Mouse (Mus musculus): ENCODE measurements around the gene Zfp27. TPM values are rescaled to one million over a fixed set of nuclear protein-coding genes. Genes with fewer than 3 reads are reported as not detected.
"Not testable (repeated sequence)": the region's sequence is repeated elsewhere in the genome, so short reads cannot be mapped to it uniquely, and the experiment has no call there.

Zfp27 gene
- polyA plus RNA-seq, 1 experiment = 1.0 TPM

GRCm38 (mm10) chr7:29892756-29893155, 13.6 kb downstream of the Zfp27 start:
- H3K4me1 ChIP-seq (ENCODE audit: control insufficient read depth, insufficient read depth, insufficient read length) = no peaks in the 10 kb centered on the region
- peaks cover 23% of the 10 kb centered on the region for H3K36me3 ChIP-seq (ENCODE audit: control insufficient read depth, insufficient read depth, low read length)
- TF ChIP-seq POLR2A (IDR thresholded peaks at IDR 0.05; ENCODE audit: low read depth, low read length) (no peak), CTCF (IDR thresholded peaks at IDR 0.05; ENCODE audit: extremely low read depth, insufficient read depth, insufficient read length, insufficient replicate concordance) (no peak)
- no peak overlapping the region for H3K27ac ChIP-seq (ENCODE audit: insufficient read depth, low read length)
- DNase-seq (ENCODE audit: low read depth in 1 of 2, low spot score in 2 of 2) = no peak
- no peak overlapping the region for H3K4me3 ChIP-seq (ENCODE audit: extremely low read depth, insufficient read depth, insufficient read length)
- WGBS = 92% methylated on average over 4 of the region's 4 CpGs
- H3K27me3 ChIP-seq (ENCODE audit: control insufficient read depth, insufficient read depth, low read length) = no peaks in the 10 kb centered on the region

- Histone ChIP-seq H3K27me3 (ENCODE audit: control insufficient read depth, insufficient read depth, low read length) (no peaks in the 10 kb centered on the region), H3K4me3 (ENCODE audit: extremely low read depth, insufficient read depth, insufficient read length) (no peak overlapping the region), H3K27ac (ENCODE audit: insufficient read depth, low read length) (no peak overlapping the region), H3K36me3 (ENCODE audit: control insufficient read depth, insufficient read depth, low read length) (peaks cover 17% of the 10 kb centered on the region), H3K4me1 (ENCODE audit: control insufficient read depth, insufficient read depth, insufficient read length) (no peaks in the 10 kb centered on the region)
- DNase-seq (ENCODE audit: low read depth in 1 of 2, low spot score in 2 of 2) = no peak
- TF ChIP-seq POLR2A (IDR thresholded peaks at IDR 0.05; ENCODE audit: low read depth, low read length) (no peak), CTCF (IDR thresholded peaks at IDR 0.05; ENCODE audit: extremely low read depth, insufficient read depth, insufficient read length, insufficient replicate concordance) (no peak)
- 95% methylated on average over 7 of the region's 7 CpGs for WGBS
These were observed 15.9 kb downstream of the Zfp27 start for GRCm38 (mm10) chr7:29890501-29890900.

DNA sequence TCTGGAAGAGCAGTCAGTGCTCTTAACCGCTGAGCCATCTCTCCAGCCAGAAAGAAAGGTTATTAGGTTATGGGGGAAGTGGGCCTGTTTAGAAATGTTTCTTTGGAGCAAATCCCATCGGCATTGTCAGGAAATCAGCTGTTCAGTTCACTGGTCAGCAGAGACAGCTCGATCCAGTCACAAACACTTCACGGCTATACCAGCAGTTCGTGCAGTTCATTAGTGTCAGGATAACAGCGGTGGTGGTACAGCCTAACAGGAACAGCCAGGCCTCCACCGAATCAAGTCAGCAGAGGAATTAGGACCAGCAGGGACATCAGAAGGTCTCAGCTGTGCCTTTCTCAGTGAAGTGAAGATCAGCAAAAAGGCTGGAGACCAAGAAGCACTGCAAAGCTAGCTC, 25.5 kb downstream of the Zfp27 start:
- DNase-seq (ENCODE audit: low read depth in 1 of 2, low spot score in 2 of 2) = no peak
- TF ChIP-seq CTCF (IDR thresholded peaks at IDR 0.05; ENCODE audit: extremely low read depth, insufficient read depth, insufficient read length, insufficient replicate concordance) (no peak), POLR2A (IDR thresholded peaks at IDR 0.05; ENCODE audit: low read depth, low read length) (no peak)
- WGBS = 87% methylated on average over 7 of the region's 7 CpGs
- Histone ChIP-seq H3K36me3 (ENCODE audit: control insufficient read depth, insufficient read depth, low read length) (no peaks in the 10 kb centered on the region), H3K27me3 (ENCODE audit: control insufficient read depth, insufficient read depth, low read length) (no peaks in the 10 kb centered on the region), H3K4me3 (ENCODE audit: extremely low read depth, insufficient read depth, insufficient read length) (no peak overlapping the region), H3K4me1 (ENCODE audit: control insufficient read depth, insufficient read depth, insufficient read length) (no peaks in the 10 kb centered on the region), H3K27ac (ENCODE audit: insufficient read depth, low read length) (no peak overlapping the region)

DNA sequence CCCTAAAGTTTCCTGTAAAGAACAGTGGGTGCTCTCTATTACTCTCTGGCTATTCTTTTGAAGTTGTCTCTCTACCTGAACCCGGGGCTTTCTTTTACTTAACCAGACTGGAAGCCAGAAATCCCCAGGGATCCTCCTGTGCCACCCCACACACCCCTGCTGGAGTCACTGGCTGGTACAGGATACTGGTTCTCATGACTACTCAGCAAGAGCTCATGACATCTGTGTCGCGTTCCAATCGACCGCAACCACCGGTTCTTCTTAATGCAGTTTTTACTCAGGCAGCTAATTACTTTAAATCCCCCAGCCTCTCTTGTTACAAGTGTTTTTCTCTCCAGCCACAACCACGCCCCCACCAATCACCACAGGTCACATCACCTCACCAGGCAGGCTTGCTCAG, 26.3 kb downstream of the Zfp27 start:
- no peaks in the 10 kb centered on the region for H3K4me1 ChIP-seq (ENCODE audit: control insufficient read depth, insufficient read depth, insufficient read length)
- WGBS = 86% methylated on average over 7 of the region's 7 CpGs
- no peak for DNase-seq (ENCODE audit: low read depth in 1 of 2, low spot score in 2 of 2)

GRCm38 (mm10) chr7:29877561-29877960, 28.8 kb downstream of the Zfp27 start:
- H3K4me1 ChIP-seq (ENCODE audit: control insufficient read depth, insufficient read depth, insufficient read length); H3K4me3 ChIP-seq (ENCODE audit: extremely low read depth, insufficient read depth, insufficient read length); DNase-seq (ENCODE audit: low read depth in 1 of 2, low spot score in 2 of 2); H3K27ac ChIP-seq (ENCODE audit: insufficient read depth, low read length); H3K27me3 ChIP-seq (ENCODE audit: control insufficient read depth, insufficient read depth, low read length): not testable (repeated sequence)
- H3K36me3 ChIP-seq (ENCODE audit: control insufficient read depth, insufficient read depth, low read length) = peaks cover 15% of the 10 kb centered on the region
- 92% methylated on average over 9 of the region's 9 CpGs for WGBS

More for the DNA sequence above, 26.3 kb downstream of the Zfp27 start:
- TF ChIP-seq POLR2A (IDR thresholded peaks at IDR 0.05; ENCODE audit: low read depth, low read length) (no peak), CTCF (IDR thresholded peaks at IDR 0.05; ENCODE audit: extremely low read depth, insufficient read depth, insufficient read length, insufficient replicate concordance) (no peak)
- no peak overlapping the region for H3K4me3 ChIP-seq (ENCODE audit: extremely low read depth, insufficient read depth, insufficient read length)
- no peaks in the 10 kb centered on the region for H3K27me3 ChIP-seq (ENCODE audit: control insufficient read depth, insufficient read depth, low read length)
- H3K27ac ChIP-seq (ENCODE audit: insufficient read depth, low read length) = no peak overlapping the region
- H3K36me3 ChIP-seq (ENCODE audit: control insufficient read depth, insufficient read depth, low read length) = peaks cover 5% of the 10 kb centered on the region; the same call in 1 of the 2 replicates

DNA sequence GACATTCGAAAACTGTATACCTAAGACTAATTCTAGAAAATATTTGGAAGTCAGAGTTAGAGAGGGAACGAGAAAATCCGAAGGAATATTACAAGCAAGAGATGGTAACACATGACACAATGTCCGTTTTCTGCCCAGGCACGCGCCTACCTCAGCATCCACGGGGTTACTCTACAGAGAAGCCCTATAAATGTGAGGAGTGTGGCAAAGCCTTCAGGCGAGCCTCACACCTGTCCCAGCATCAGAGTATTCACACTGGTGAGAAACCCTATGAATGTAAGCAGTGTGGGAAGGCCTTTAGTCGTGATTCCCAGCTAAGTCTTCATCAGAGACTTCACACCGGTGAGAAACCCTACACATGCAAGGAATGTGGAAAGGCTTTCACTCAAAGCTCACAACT, 32.1 kb downstream of the Zfp27 start:
- Histone ChIP-seq H3K27ac (ENCODE audit: insufficient read depth, low read length) (no peak overlapping the region), H3K36me3 (ENCODE audit: control insufficient read depth, insufficient read depth, low read length) (peaks cover 15% of the 10 kb centered on the region), H3K27me3 (ENCODE audit: control insufficient read depth, insufficient read depth, low read length) (no peaks in the 10 kb centered on the region), H3K4me1 (ENCODE audit: control insufficient read depth, insufficient read depth, insufficient read length) (no peaks in the 10 kb centered on the region), H3K4me3 (ENCODE audit: extremely low read depth, insufficient read depth, insufficient read length) (no peak overlapping the region)
- TF ChIP-seq POLR2A (IDR thresholded peaks at IDR 0.05; ENCODE audit: low read depth, low read length) = no peak
- TF ChIP-seq CTCF (IDR thresholded peaks at IDR 0.05; ENCODE audit: extremely low read depth, insufficient read depth, insufficient read length, insufficient replicate concordance) = no peak
- WGBS = 96% methylated on average over 10 of the region's 10 CpGs
- DNase-seq (ENCODE audit: low read depth in 1 of 2, low spot score in 2 of 2) = no peak

GRCm38 (mm10) chr7:29861660-29862059, 44.7 kb downstream of the Zfp27 start:
- H3K4me1 ChIP-seq (ENCODE audit: control insufficient read depth, insufficient read depth, insufficient read length) = no peaks in the 10 kb centered on the region; the same call in 1 of the 2 replicates
- TF ChIP-seq POLR2A (IDR thresholded peaks at IDR 0.05; ENCODE audit: low read depth, low read length) = no peak
- no peak for TF ChIP-seq CTCF (IDR thresholded peaks at IDR 0.05; ENCODE audit: extremely low read depth, insufficient read depth, insufficient read length, insufficient replicate concordance)
- H3K27me3 ChIP-seq (ENCODE audit: control insufficient read depth, insufficient read depth, low read length) = no peaks in the 10 kb centered on the region
- 0 out of 2 replicates have a peak, but pooled peaks cover 2% of the 10 kb centered on the region for H3K36me3 ChIP-seq (ENCODE audit: control insufficient read depth, insufficient read depth, low read length)
- no peak overlapping the region for H3K4me3 ChIP-seq (ENCODE audit: extremely low read depth, insufficient read depth, insufficient read length)
- 87% methylated on average over 7 of the region's 7 CpGs for whole genome bisulfite sequencing
- no peak overlapping the region for H3K27ac ChIP-seq (ENCODE audit: insufficient read depth, low read length)
- no peak for DNase-seq (ENCODE audit: low read depth in 1 of 2, low spot score in 2 of 2)

All from spleen, adult 2 months (tissue).